Mouse (Mus musculus): Measurements from ENCODE around the gene Msrb3. TPM values are rescaled to one million over a fixed set of nuclear protein-coding genes. Genes with fewer than 3 reads are reported as not detected.

Msrb3 gene
- polyA plus RNA-seq, 2 experiments = 13.9 to 28.8 TPM

DNA sequence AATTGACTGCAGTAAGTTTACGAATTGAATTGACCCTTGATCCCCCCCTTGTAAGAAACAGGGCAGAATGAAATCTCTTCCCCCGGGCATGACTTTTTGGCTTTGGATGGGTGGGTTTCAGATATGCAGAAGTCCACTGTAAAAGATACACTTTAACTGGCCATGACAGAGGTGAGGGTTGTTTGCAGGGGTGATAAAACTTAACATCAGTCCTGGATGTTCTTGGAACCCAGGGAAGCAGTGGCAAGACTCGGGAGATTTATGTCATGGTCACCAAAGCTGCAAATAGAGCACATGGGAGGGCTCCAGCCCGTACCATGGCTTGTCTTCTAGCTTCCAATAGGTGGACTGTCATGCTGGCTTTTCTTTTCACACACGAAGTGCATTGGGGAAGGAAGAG is 114.4 kb downstream of the Msrb3 start:
- ATAC-seq (ENCODE audit: low FRiP score, low read depth) (no peak), DNase-seq (ENCODE audit: low spot score) (no peak)
- Histone ChIP-seq H3K9ac (ENCODE audit: low read depth, low read length, severe bottlenecking) (no peak overlapping the region), H3K4me1 (ENCODE audit: control insufficient read depth, insufficient read depth, low read length) (peaks cover 20% of the 10 kb centered on the region), H3K27ac (replicated peaks; ENCODE audit: low read depth, low read length) (no peak overlapping the region), H3K4me2 (replicated peaks; ENCODE audit: low read depth, low read length, severe bottlenecking) (no peak overlapping the region), H3K4me3 (replicated peaks; ENCODE audit: low read length) (no peak overlapping the region), H3K9me3 (ENCODE audit: control insufficient read depth, low read length) (no peaks in the 10 kb centered on the region), H3K27me3 (ENCODE audit: control insufficient read depth, insufficient read depth, low read length) (no peaks in the 10 kb centered on the region), H3K36me3 (ENCODE audit: control insufficient read depth, insufficient read depth, low read length) (peaks cover 2% of the 10 kb centered on the region; the same call in 1 of the 2 replicates)
- no peak for TF ChIP-seq POLR2A (IDR thresholded peaks at IDR 0.05; ENCODE audit: borderline replicate concordance, extremely low read depth, insufficient read depth, insufficient read length)
- 58% methylated on average over 5 of the region's 5 CpGs for WGBS

- Histone ChIP-seq H3K9ac (ENCODE audit: low read depth, low read length, severe bottlenecking) (no peak overlapping the region), H3K36me3 (ENCODE audit: control insufficient read depth, insufficient read depth, low read length) (peaks cover 4% of the 10 kb centered on the region), H3K4me1 (ENCODE audit: control insufficient read depth, insufficient read depth, low read length) (peaks cover 20% of the 10 kb centered on the region), H3K27me3 (ENCODE audit: control insufficient read depth, insufficient read depth, low read length) (no peaks in the 10 kb centered on the region), H3K27ac (replicated peaks; ENCODE audit: low read depth, low read length) (no peak overlapping the region), H3K4me2 (replicated peaks; ENCODE audit: low read depth, low read length, severe bottlenecking) (no peak overlapping the region), H3K9me3 (ENCODE audit: control insufficient read depth, low read length) (no peaks in the 10 kb centered on the region), H3K4me3 (replicated peaks; ENCODE audit: low read length) (no peak overlapping the region)
- peak; percentile 28 for DNase-seq (ENCODE audit: low spot score)
- no peak for TF ChIP-seq POLR2A (IDR thresholded peaks at IDR 0.05; ENCODE audit: borderline replicate concordance, extremely low read depth, insufficient read depth, insufficient read length)
- ATAC-seq (ENCODE audit: low FRiP score, low read depth) = peak; percentile 47; the same call in 1 of the 2 replicates
- WGBS = 36% methylated on average over 9 of the region's 9 CpGs
Observed at GRCm38 (mm10) chr10:120783393-120783792, 115.5 kb downstream of the Msrb3 start.

DNA sequence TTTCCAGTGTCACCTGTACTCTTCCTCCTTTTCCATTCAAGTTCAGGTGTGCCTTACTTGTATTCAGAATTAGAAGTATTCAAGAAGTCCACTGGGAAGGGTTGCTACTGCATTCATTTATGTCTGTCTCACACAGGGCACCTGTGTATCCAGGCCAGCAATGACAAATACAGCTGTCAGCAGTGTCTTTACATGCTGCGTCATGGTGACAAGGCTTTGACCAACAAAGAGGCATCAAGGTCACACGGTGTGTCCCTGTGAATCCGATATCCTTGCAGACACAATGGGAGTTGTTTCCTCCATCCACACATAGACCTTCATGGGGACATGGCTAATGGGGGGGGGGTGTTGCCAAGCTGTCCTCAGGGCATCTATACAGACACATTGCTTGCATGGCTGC is 121.4 kb downstream of the Msrb3 start:
- Histone ChIP-seq H3K36me3 (ENCODE audit: control insufficient read depth, insufficient read depth, low read length) (peaks cover 3% of the 10 kb centered on the region; the same call in 1 of the 2 replicates), H3K27ac (replicated peaks; ENCODE audit: low read depth, low read length) (no peak overlapping the region)
- WGBS = 92% methylated on average over 3 of the region's 3 CpGs

DNA sequence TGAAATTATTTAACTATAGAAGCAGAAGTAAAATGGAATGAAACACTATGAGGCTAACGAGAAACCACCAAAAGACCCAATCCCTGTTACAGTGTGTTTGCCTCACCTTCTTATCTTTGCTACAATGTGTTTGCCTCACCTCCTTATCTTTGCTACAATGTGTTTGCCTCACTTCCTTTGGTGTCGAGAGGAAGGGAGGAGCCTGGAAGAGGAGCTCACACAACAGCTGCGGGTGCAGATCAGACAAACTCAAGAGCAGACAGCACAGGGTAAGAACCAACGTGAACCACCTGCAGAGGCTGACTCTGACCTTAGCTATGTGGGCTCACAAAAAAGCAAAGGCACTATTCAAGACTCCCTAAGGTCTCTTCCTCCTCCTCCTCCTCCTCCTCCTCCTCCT is 123.5 kb downstream of the Msrb3 start:
- Histone ChIP-seq H3K9me3 (ENCODE audit: control insufficient read depth, low read length) (peaks cover 6% of the 10 kb centered on the region; the same call in 1 of the 2 replicates), H3K27ac (replicated peaks; ENCODE audit: low read depth, low read length) (no peak overlapping the region), H3K36me3 (ENCODE audit: control insufficient read depth, insufficient read depth, low read length) (peaks cover 3% of the 10 kb centered on the region; the same call in 1 of the 2 replicates), H3K4me2 (replicated peaks; ENCODE audit: low read depth, low read length, severe bottlenecking) (no peak overlapping the region), H3K9ac (ENCODE audit: low read depth, low read length, severe bottlenecking) (no peak overlapping the region), H3K4me3 (replicated peaks; ENCODE audit: low read length) (no peak overlapping the region), H3K27me3 (ENCODE audit: control insufficient read depth, insufficient read depth, low read length) (no peaks in the 10 kb centered on the region), H3K4me1 (ENCODE audit: control insufficient read depth, insufficient read depth, low read length) (peaks cover 4% of the 10 kb centered on the region; the same call in 1 of the 2 replicates)
- ATAC-seq (ENCODE audit: low FRiP score, low read depth) (no peak), DNase-seq (ENCODE audit: low spot score) (no peak)
- WGBS = 86% methylated on average over 4 of the region's 4 CpGs
- TF ChIP-seq POLR2A (IDR thresholded peaks at IDR 0.05; ENCODE audit: borderline replicate concordance, extremely low read depth, insufficient read depth, insufficient read length) = no peak

More for the DNA sequence above, 121.4 kb downstream of the Msrb3 start:
- no peak for TF ChIP-seq POLR2A (IDR thresholded peaks at IDR 0.05; ENCODE audit: borderline replicate concordance, extremely low read depth, insufficient read depth, insufficient read length)
- H3K4me2 ChIP-seq (replicated peaks; ENCODE audit: low read depth, low read length, severe bottlenecking) = no peak overlapping the region
- H3K27me3 ChIP-seq (ENCODE audit: control insufficient read depth, insufficient read depth, low read length) = no peaks in the 10 kb centered on the region
- H3K4me1 ChIP-seq (ENCODE audit: control insufficient read depth, insufficient read depth, low read length) = peaks cover 4% of the 10 kb centered on the region; the same call in 1 of the 2 replicates
- H3K4me3 ChIP-seq (replicated peaks; ENCODE audit: low read length) = no peak overlapping the region
- peaks cover 6% of the 10 kb centered on the region; the same call in 1 of the 2 replicates for H3K9me3 ChIP-seq (ENCODE audit: control insufficient read depth, low read length)
- DNase-seq (ENCODE audit: low spot score) (no peak), ATAC-seq (ENCODE audit: low FRiP score, low read depth) (no peak)
- no peak overlapping the region for H3K9ac ChIP-seq (ENCODE audit: low read depth, low read length, severe bottlenecking)

DNA sequence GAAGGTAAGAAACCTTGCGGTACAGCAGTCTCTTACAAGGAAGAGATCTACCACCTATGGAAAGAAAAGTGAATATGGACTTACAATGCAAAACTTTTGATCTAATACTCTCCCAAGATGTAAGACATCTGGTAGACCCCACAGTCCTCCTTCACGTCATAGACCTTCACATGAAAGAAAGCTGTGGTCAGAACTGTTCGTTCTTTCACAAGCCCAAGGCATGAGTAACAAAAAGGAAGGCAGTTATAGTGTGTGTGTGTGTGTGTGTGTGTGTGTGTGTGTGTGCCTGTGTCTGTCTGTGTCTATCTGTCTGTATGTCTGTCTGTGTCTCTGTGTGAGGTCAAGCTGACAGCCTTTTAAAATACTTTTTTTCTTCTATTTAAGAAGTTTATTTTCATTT is 131.5 kb downstream of the Msrb3 start:
- Histone ChIP-seq H3K4me1 (ENCODE audit: control insufficient read depth, insufficient read depth, low read length) (peaks cover 16% of the 10 kb centered on the region), H3K36me3 (ENCODE audit: control insufficient read depth, insufficient read depth, low read length) (no peaks in the 10 kb centered on the region), H3K9me3 (ENCODE audit: control insufficient read depth, low read length) (no peaks in the 10 kb centered on the region), H3K9ac (ENCODE audit: low read depth, low read length, severe bottlenecking) (no peak overlapping the region), H3K27me3 (ENCODE audit: control insufficient read depth, insufficient read depth, low read length) (no peaks in the 10 kb centered on the region), H3K4me2 (replicated peaks; ENCODE audit: low read depth, low read length, severe bottlenecking) (no peak overlapping the region), H3K4me3 (replicated peaks; ENCODE audit: low read length) (no peak overlapping the region), H3K27ac (replicated peaks; ENCODE audit: low read depth, low read length) (no peak overlapping the region)
- DNase-seq (ENCODE audit: low spot score) = no peak
- ATAC-seq (ENCODE audit: low FRiP score, low read depth) = no peak
- WGBS = 91% methylated on average over 3 of the region's 3 CpGs
- no peak for TF ChIP-seq POLR2A (IDR thresholded peaks at IDR 0.05; ENCODE audit: borderline replicate concordance, extremely low read depth, insufficient read depth, insufficient read length)

DNA sequence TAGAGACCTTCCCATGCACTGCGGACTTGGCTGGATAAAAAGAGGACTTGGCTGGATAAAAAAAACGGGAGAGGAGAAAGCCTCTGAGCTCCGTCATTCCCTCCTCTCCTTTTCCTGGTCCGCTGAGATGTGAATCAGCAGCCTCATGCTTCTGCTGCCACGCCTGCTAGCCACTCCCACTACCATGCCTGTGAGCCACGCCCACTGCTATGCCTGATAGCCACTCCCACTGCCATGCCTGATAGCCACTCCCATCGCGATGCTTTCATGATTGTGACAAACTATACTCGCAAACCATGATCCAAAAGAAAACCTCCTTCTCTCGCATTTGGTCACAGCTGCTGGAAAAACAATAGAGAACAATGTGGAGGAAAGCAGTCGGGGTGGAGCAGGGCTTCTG is 133.5 kb downstream of the Msrb3 start:
- Histone ChIP-seq H3K4me1 (ENCODE audit: control insufficient read depth, insufficient read depth, low read length) (peaks cover 16% of the 10 kb centered on the region), H3K27me3 (ENCODE audit: control insufficient read depth, insufficient read depth, low read length) (no peaks in the 10 kb centered on the region), H3K4me3 (replicated peaks; ENCODE audit: low read length) (no peak overlapping the region), H3K4me2 (replicated peaks; ENCODE audit: low read depth, low read length, severe bottlenecking) (no peak overlapping the region), H3K36me3 (ENCODE audit: control insufficient read depth, insufficient read depth, low read length) (no peaks in the 10 kb centered on the region), H3K27ac (replicated peaks; ENCODE audit: low read depth, low read length) (no peak overlapping the region), H3K9ac (ENCODE audit: low read depth, low read length, severe bottlenecking) (no peak overlapping the region), H3K9me3 (ENCODE audit: control insufficient read depth, low read length) (no peaks in the 10 kb centered on the region)
- WGBS = 87% methylated on average over 11 of the region's 11 CpGs
- DNase-seq (ENCODE audit: low spot score) (no peak), ATAC-seq (ENCODE audit: low FRiP score, low read depth) (no peak)
- no peak for TF ChIP-seq POLR2A (IDR thresholded peaks at IDR 0.05; ENCODE audit: borderline replicate concordance, extremely low read depth, insufficient read depth, insufficient read length)
